Mouse (Mus musculus) E14TG2a.4 (cell line): ENCODE results near the gene Smco4.

Source experiments
- H3K27me3 ChIP-seq: 2 replicates; pipeline ENCODE4 v1.6.1; 2014; ENCODE audit warnings: low read length, control low read depth; ENCODE audit not compliant: insufficient read depth
- H3K36me3 ChIP-seq: 2 replicates; pipeline ENCODE4 v1.6.1; 2014; ENCODE audit warnings: low read length, control low read depth; ENCODE audit not compliant: insufficient read depth
- H3K4me1 ChIP-seq: replicated peaks from 2 replicates; pipeline ENCODE4 v1.6.1; 2014; ENCODE audit warnings: low read depth, low read length, control low read depth
- H3K4me3 ChIP-seq: replicated peaks from 2 replicates; pipeline ENCODE4 v1.5.1; 2014; ENCODE audit warnings: mild to moderate bottlenecking, low read length
- H3K9me3 ChIP-seq: 2 replicates; pipeline ENCODE4 v1.6.1; 2014; ENCODE audit warnings: low read length, control low read depth
- CTCF ChIP-seq: conservative IDR thresholded peaks from 2 replicates; pipeline ENCODE4 v1.5.1; 2014; ENCODE audit warnings: low read length
- NANOG ChIP-seq: IDR thresholded peaks from 2 replicates; pipeline ENCODE4 v1.6.1; 2014; ENCODE audit warnings: borderline replicate concordance, low read length, mixed read lengths
- POU5F1 ChIP-seq: IDR thresholded peaks from 2 replicates; pipeline ENCODE4 v1.6.1; 2014; ENCODE audit warnings: low read length, borderline replicate concordance

Smco4 gene

DNA sequence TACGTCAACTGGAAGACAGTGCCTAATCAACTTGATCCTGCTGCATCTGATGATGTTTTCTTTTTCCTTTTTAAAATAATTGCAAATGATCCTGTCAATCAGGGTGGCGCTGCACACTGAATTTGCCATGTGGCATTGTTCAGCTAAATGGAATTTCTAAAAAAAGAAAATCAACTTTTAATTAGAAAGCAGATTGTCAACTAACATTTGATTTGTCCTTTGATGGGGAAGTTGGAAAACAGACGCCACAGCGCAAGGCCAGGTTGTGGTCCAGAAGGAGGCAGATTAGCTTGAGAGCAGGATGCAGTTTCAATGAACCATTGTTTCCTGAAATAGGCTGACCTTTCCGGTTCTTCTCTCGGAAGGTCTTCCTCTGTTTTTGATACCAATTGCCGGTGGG, 33.3 kb downstream of the Smco4 start:
- TF ChIP-seq POU5F1 (no peak), CTCF (no peak), NANOG (no peak)
- Histone ChIP-seq H3K4me1 (peaks cover 20% of the 10 kb centered on the region; the same call in 1 of the 2 replicates), H3K4me3 (no peak overlapping the region), H3K9me3 (no peaks in the 10 kb centered on the region), H3K27me3 (no peaks in the 10 kb centered on the region), H3K36me3 (peaks cover 5% of the 10 kb centered on the region; the same call in 1 of the 2 replicates)

- no peak for TF ChIP-seq CTCF
- no peak for TF ChIP-seq NANOG
- no peak for TF ChIP-seq POU5F1
- Histone ChIP-seq H3K27me3 (no peaks in the 10 kb centered on the region), H3K9me3 (no peaks in the 10 kb centered on the region), H3K4me3 (no peak overlapping the region), H3K4me1 (peaks cover 20% of the 10 kb centered on the region; the same call in 1 of the 2 replicates), H3K36me3 (peaks cover 5% of the 10 kb centered on the region; the same call in 1 of the 2 replicates)
Measured at GRCm38 (mm10) chr9:15527846-15528245, 34.6 kb downstream of the Smco4 start.

DNA sequence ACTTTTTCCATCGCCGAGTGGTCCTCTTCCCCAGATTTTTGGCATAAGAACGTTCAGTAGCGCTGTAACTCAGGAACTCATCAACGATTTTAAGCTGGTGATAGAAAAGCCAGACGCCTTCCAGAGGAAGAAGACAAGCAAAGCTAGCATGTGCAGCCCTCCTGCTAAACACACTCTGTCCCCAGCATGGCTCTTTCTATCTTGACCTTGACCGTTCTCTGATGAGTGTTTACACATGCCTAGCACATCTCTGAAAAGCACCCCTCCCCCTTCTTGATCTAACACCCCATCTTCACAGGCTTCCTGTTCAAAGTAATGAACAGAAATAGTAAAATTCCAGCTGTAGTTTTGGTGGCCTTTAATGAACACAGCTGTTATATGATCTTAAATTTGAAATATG, 35.1 kb downstream of the Smco4 start:
- Histone ChIP-seq H3K4me1 (peaks cover 20% of the 10 kb centered on the region; the same call in 1 of the 2 replicates), H3K9me3 (no peaks in the 10 kb centered on the region), H3K4me3 (no peak overlapping the region), H3K27me3 (no peaks in the 10 kb centered on the region), H3K36me3 (peaks cover 5% of the 10 kb centered on the region; the same call in 1 of the 2 replicates)
- TF ChIP-seq NANOG (no peak), CTCF (no peak), POU5F1 (no peak)

DNA sequence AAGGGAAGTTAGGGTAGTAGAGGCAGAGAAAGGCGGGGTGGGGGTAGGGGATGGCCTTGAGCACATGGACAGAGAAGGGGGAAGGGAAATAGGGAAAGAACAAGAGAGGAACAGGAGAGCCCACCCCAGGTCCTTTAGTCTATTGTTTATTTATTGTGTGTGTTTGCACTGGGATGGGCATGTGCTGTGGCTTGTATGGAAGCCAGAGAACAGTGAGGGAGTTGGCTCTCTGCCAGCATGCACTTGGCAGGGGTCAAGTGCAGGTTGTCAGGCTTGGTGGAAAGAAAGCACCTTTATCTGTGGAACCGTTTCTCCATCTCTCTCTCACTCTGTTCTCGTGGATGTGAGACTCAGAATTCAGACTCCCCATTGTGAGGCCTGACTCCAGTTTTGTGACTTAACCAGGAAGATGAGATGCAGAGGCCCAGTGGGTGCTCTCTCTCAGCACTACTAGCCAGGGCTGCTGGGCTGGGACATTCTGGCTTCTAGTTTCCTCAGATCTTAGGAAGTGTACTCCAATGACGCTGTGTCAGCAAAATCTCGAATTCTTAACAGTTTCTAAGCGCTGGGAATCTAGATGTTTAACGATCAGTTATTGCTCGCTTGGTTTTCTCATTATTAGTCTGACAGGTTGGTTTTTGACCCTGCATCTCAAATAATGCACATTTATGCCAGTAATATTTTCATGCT, 36.2 kb downstream of the Smco4 start:
- Histone ChIP-seq H3K4me3 (no peak overlapping the region), H3K36me3 (peaks cover 5% of the 10 kb centered on the region; the same call in 1 of the 2 replicates), H3K9me3 (no peaks in the 10 kb centered on the region), H3K27me3 (no peaks in the 10 kb centered on the region), H3K4me1 (peaks cover 20% of the 10 kb centered on the region; the same call in 1 of the 2 replicates)
- TF ChIP-seq POU5F1 (no peak), NANOG (no peak), CTCF (no peak)

GRCm38 (mm10) chr9:15529965-15530320, 36.7 kb downstream of the Smco4 start:
- Histone ChIP-seq H3K4me3 (no peak overlapping the region), H3K27me3 (no peaks in the 10 kb centered on the region), H3K4me1 (peaks cover 20% of the 10 kb centered on the region; the same call in 1 of the 2 replicates), H3K36me3 (peaks cover 5% of the 10 kb centered on the region; the same call in 1 of the 2 replicates), H3K9me3 (no peaks in the 10 kb centered on the region)
- no peak for TF ChIP-seq NANOG

GRCm38 (mm10) chr9:15531204-15531603, 38.0 kb downstream of the Smco4 start:
- no peaks in the 10 kb centered on the region for H3K36me3 ChIP-seq
- no peaks in the 10 kb centered on the region for H3K9me3 ChIP-seq
- H3K4me1 ChIP-seq: peaks cover 22% of the 10 kb centered on the region
- H3K4me3 ChIP-seq: no peak overlapping the region
- TF ChIP-seq POU5F1 (no peak), CTCF (no peak), NANOG (no peak)
- no peaks in the 10 kb centered on the region for H3K27me3 ChIP-seq

GRCm38 (mm10) chr9:15533336-15534070, 40.3 kb downstream of the Smco4 start:
- H3K9me3 ChIP-seq: no peaks in the 10 kb centered on the region
- no peak for TF ChIP-seq NANOG
- no peak for TF ChIP-seq POU5F1
- no peak for TF ChIP-seq CTCF
- no peaks in the 10 kb centered on the region for H3K36me3 ChIP-seq
- no peak overlapping the region for H3K4me3 ChIP-seq
- H3K4me1 ChIP-seq: peaks cover 16% of the 10 kb centered on the region
- H3K27me3 ChIP-seq: no peaks in the 10 kb centered on the region

- Histone ChIP-seq H3K9me3 (no peaks in the 10 kb centered on the region), H3K27me3 (no peaks in the 10 kb centered on the region), H3K4me1 (peaks cover 13% of the 10 kb centered on the region), H3K36me3 (no peaks in the 10 kb centered on the region), H3K4me3 (no peak overlapping the region)
- TF ChIP-seq NANOG (no peak), POU5F1 (no peak), CTCF (no peak)
Measured at GRCm38 (mm10) chr9:15534110-15534509, 40.9 kb downstream of the Smco4 start.

DNA sequence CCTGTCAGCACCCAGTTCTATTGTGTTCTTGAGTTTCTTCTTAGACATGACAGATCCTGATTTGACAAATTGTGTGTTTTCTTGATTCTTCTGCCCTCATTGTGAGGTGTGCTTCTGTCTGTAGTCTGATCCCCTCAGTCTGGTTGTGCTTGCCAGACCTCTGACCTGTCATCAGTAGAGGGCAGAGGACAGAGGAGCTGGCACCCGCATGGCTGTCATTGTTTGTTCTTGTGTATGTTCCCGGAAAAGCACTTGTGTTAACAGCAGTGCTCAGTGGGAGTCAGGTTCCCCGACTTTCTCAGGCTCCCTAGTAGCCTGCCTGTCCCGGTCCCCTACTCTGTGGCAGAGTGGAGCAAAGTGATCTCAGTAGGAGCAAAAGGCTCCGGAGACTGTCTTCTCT, 42.2 kb downstream of the Smco4 start:
- Histone ChIP-seq H3K4me1 (peaks cover 7% of the 10 kb centered on the region), H3K27me3 (no peaks in the 10 kb centered on the region), H3K9me3 (no peaks in the 10 kb centered on the region), H3K36me3 (no peaks in the 10 kb centered on the region; the same call in 1 of the 2 replicates), H3K4me3 (no peak overlapping the region)
- TF ChIP-seq POU5F1 (no peak), NANOG (no peak), CTCF (no peak)
